Mouse (Mus musculus) adrenal gland, postnatal 10 days (tissue): ENCODE measurements around the gene Odf3l2. TPM values are rescaled to one million over a fixed set of nuclear protein-coding genes. Genes with fewer than 3 reads are reported as not detected.

ENCODE experiments used
- DNase-seq: peaks from one replicate; pipeline ENCODE4 v3.0.0; 2021; ENCODE audit warnings: mixed read lengths
- long read RNA-seq, 2 experiments: library from polyadenylated mRNA; stranded (forward); transcript quantifications; one replicate each; pipeline ENCODE4 v2.0.0; 2021
- total RNA-seq, 2 experiments: library from RNA; stranded (reverse); gene quantifications; 2 replicates each; pipeline ENCODE4 v1.2.3; 2021

Odf3l2 gene
- total RNA-seq, result not detected
- long read RNA-seq, experiment 1, result 0 reads
- long read RNA-seq, experiment 2, result 0 reads

- no peak for DNase-seq
Observed at GRCm38 (mm10) chr10:79645711-79646110, at the start of gene Odf3l2. Gene Odf3l2 (minus strand): TSS chr10:79645738.

GRCm38 (mm10) chr10:79694379-79694655 lies 48.8 kb upstream of the Odf3l2 start:
- DNase-seq, result no peak

GRCm38 (mm10) chr10:79693580-79694378 lies 48.2 kb upstream of the Odf3l2 start:
- DNase-seq, result no peak

- DNase-seq, result no peak
Observed at GRCm38 (mm10) chr10:79691986-79692548, 46.5 kb upstream of the Odf3l2 start.

GRCm38 (mm10) chr10:79689178-79689577 lies 43.6 kb upstream of the Odf3l2 start:
- no peak for DNase-seq

GRCm38 (mm10) chr10:79688720-79689119 lies 43.2 kb upstream of the Odf3l2 start, which contains the start of gene Gzmm:
Gene Gzmm (plus strand): TSS chr10:79689020.
- no peak for DNase-seq

- DNase-seq, result no peak
Observed at GRCm38 (mm10) chr10:79687513-79687912, 42.0 kb upstream of the Odf3l2 start.

- DNase-seq, result no peak
Observed at GRCm38 (mm10) chr10:79686691-79687090, 41.2 kb upstream of the Odf3l2 start.

- no peak for DNase-seq
Observed at GRCm38 (mm10) chr10:79686219-79686618, 40.7 kb upstream of the Odf3l2 start.

- DNase-seq, result no peak
Observed at GRCm38 (mm10) chr10:79684770-79685600, 39.4 kb upstream of the Odf3l2 start.

GRCm38 (mm10) chr10:79683726-79684640 lies 38.4 kb upstream of the Odf3l2 start:
- peak; percentile 56 for DNase-seq

- peak; percentile 78 for DNase-seq
Observed at GRCm38 (mm10) chr10:79682916-79683582, 37.5 kb upstream of the Odf3l2 start.

- peak; percentile 50 for DNase-seq
Observed at GRCm38 (mm10) chr10:79682551-79682915, 37.0 kb upstream of the Odf3l2 start.

GRCm38 (mm10) chr10:79681591-79682245 lies 36.2 kb upstream of the Odf3l2 start, which contains the start of gene Cdc34:
Gene Cdc34 (plus strand): TSS chr10:79682195.
- DNase-seq, result peak; percentile 99

GRCm38 (mm10) chr10:79680606-79681495 lies 35.3 kb upstream of the Odf3l2 start:
- peak; percentile 43 for DNase-seq

- DNase-seq, result no peak
Observed at GRCm38 (mm10) chr10:79675346-79676035, 30.0 kb upstream of the Odf3l2 start.

- no peak for DNase-seq
Observed at GRCm38 (mm10) chr10:79673054-79673453, 27.5 kb upstream of the Odf3l2 start.

GRCm38 (mm10) chr10:79672088-79672455 lies 26.5 kb upstream of the Odf3l2 start:
- DNase-seq, result no peak
